Mouse (Mus musculus) forebrain, embryonic 12.5 days (tissue): ENCODE measurements around the gene Mvb12a. TPM values are rescaled to one million over a fixed set of nuclear protein-coding genes. Genes with fewer than 3 reads are reported as not detected.

Experiments
- ATAC-seq: fragments of 200-750 bp; cut with Nextera tagmentation; 2 replicates; pipeline ENCODE4 v1.8.0; 2017; ENCODE audit warnings: moderate TSS enrichment; ENCODE audit not compliant: low FRiP score
- H3K27ac ChIP-seq: fragments of 300-500 bp; sonication (generic); 2 replicates; pipeline ENCODE4 v1.5.1; 2016; ENCODE audit warnings: mild to moderate bottlenecking
- H3K27me3 ChIP-seq: fragments of 300-500 bp; sonication (generic); 2 replicates; pipeline ENCODE4 v1.6.1; 2016; ENCODE audit warnings: mild to moderate bottlenecking
- H3K36me3 ChIP-seq: fragments of 300-500 bp; sonication (generic); replicated peaks from 2 replicates; pipeline ENCODE4 v1.6.1; 2016; ENCODE audit warnings: mild to moderate bottlenecking
- H3K4me1 ChIP-seq: fragments of 300-500 bp; sonication (generic); 2 replicates; pipeline ENCODE4 v1.6.1; 2016
- H3K4me2 ChIP-seq: fragments of 300-500 bp; sonication (generic); 2 replicates; pipeline ENCODE4 v1.6.1; 2016; ENCODE audit warnings: mild to moderate bottlenecking, moderate library complexity
- H3K4me3 ChIP-seq: fragments of 300-500 bp; sonication (generic); replicated peaks from 2 replicates; pipeline ENCODE4 v1.5.1; 2016; ENCODE audit warnings: mild to moderate bottlenecking
- H3K9ac ChIP-seq: fragments of 300-500 bp; sonication (generic); 2 replicates; pipeline ENCODE4 v1.6.1; 2016; ENCODE audit warnings: mild to moderate bottlenecking
- H3K9me3 ChIP-seq: fragments of 300-500 bp; sonication (generic); 2 replicates; pipeline ENCODE4 v1.6.1; 2016
- WGBS: fragments of 180-500 bp; shearing (Covaris S2); methylation state at CpG from one replicate; pipeline ENCODE4 v1.1.7; 2016; 5-methylcytosine and 5-hydroxymethylcytosine counted together
- polyA plus RNA-seq: library from polyadenylated mRNA; unstranded; fragments of >200 nt; fragmentation: Nextera tagmentation; extraction: Ambion mirVana; gene quantifications from 2 replicates; pipeline ENCODE4 v1.2.1, GENCODE M21; 2016

Gene Mvb12a
- polyA plus RNA-seq, 1 experiment from 2014 or later, result 48.1 TPM

DNA sequence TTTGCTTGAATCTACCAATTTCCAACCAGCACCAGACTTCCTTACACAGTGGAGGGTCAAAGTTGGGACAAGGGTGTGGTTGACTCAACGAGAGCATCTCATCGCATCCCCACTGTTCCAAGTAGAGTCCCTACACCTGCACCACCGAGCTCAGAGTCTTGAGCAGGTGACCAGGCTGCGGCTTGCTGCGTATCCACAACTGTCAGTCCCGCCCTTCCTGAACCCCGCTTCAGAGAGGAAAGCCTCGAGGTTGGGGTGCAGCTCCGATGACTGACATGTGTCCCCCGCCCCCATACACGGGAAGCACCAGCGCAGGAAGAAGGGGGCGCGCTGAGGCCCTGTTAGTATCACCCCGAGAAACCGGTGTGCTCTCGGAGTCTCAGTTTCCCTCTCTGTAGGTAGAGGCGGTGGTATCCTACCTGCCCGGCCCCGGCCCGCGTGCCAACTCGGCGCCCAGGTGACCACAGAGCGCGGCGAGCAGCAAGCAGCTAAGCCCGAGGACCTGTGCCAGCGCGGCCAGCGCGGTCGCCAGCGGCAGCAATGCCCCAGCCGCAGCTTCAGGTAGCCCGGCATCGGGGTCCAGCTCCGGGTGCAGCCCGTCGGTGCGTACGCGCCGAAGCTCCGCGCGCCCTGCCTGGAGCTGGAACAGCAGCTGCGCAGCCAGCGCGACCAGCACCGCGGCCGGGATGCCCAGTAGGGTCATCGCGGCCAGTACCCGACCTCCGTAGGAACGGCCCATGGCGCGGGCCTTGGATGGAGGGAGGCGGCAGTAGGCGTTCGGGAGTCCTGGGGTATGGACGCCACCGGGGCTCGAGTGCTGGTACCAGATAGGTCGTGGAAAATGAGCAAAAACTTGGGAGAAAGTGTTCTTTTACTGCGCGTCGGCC lies 15.6 kb downstream of the Mvb12a start, which contains the start of gene Tmem221:
Gene Tmem221, minus strand, starts transcription at position 801 of the 887 bp plus-strand sequence.
- peak within 1 kb of the TSS; percentile 36 for H3K4me3 ChIP-seq
- H3K4me1 ChIP-seq, result peaks cover 17% of the 10 kb centered on the region
- H3K27me3 ChIP-seq, result peaks cover 96% of the 10 kb centered on the region
- no peak within 1 kb of the TSS for H3K27ac ChIP-seq
- 4% methylated on average over 70 of the region's 70 CpGs for WGBS
- H3K9me3 ChIP-seq, result no peaks in the 10 kb centered on the region
- H3K36me3 ChIP-seq, result no peaks in the 10 kb centered on the region
- H3K4me2 ChIP-seq, result peak within 1 kb of the TSS; percentile 50
- H3K9ac ChIP-seq, result no peak within 1 kb of the TSS
- ATAC-seq, result no peak

DNA sequence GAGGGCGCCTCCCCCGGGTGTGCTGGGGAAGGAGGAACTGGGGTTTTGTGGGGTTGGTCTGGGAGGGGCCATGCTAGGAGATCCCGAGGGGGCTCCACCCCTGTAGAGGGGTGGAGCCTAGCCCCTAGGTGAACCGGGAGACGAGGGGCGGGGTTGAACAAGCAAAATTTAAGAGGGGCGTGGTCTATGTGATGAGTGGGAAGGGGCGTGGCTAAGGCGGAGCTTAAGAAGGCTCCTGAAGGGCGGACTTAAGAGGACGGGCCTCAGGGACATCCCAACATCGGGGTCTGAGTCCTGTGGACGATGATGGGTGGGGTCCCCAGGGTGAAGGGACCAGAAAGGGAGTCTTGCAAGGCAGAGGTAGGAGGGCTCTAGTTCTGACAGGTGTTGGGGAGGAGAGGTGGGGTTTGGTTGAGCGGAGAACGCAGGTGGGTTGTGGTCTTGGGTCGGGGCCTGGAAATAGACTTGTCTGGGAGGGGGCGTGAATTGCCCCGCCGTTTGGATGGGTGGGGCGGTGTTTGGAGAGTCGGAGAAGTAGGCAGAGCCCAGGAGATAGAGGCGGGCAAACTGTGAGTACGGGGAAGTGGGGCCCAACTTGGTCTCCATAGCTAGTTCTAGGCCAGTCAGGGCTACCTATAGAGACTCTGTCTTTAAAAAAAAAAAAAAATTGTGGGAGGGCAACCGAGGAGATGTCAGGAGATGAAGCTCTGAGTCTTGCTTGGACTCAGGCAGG lies 16.4 kb downstream of the Mvb12a start:
- Histone ChIP-seq H3K9me3 (peaks cover 3% of the 10 kb centered on the region; the same call in 1 of the 2 replicates), H3K4me3 (peak overlapping the region; percentile 36), H3K27ac (no peak overlapping the region), H3K36me3 (no peaks in the 10 kb centered on the region), H3K4me1 (peaks cover 17% of the 10 kb centered on the region), H3K9ac (no peak overlapping the region), H3K4me2 (peak overlapping the region; percentile 50), H3K27me3 (peaks cover 100% of the 10 kb centered on the region)
- WGBS, result 2% methylated on average over 24 of the region's 24 CpGs
- ATAC-seq, result no peak

DNA sequence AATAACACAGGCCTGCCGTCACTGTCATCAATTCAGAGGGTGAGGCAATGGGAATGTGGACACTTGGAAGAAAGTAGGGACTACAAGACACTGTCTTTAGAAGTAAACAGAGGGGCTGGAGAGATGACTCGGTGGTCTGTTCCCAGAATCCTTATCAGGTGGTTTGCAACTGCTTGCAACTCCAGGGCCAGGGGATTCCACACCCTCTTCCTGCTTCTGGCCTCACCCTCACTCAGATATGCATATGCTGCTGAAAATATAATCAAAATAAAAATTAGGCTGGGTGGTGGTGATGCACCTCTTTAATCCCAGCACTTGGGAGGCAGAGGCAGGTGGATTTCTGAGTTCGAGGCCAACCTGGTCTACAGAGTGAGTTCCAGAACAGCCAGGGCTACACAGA lies 17.3 kb downstream of the Mvb12a start:
- Histone ChIP-seq H3K27ac (no peak overlapping the region), H3K27me3 (peaks cover 93% of the 10 kb centered on the region), H3K9ac (no peak overlapping the region), H3K9me3 (peaks cover 5% of the 10 kb centered on the region; the same call in 1 of the 2 replicates), H3K4me1 (peaks cover 17% of the 10 kb centered on the region), H3K4me2 (no peak overlapping the region), H3K36me3 (no peaks in the 10 kb centered on the region), H3K4me3 (no peak overlapping the region)
- ATAC-seq, result no peak
- 74% methylated on average over 3 of the region's 3 CpGs for WGBS

DNA sequence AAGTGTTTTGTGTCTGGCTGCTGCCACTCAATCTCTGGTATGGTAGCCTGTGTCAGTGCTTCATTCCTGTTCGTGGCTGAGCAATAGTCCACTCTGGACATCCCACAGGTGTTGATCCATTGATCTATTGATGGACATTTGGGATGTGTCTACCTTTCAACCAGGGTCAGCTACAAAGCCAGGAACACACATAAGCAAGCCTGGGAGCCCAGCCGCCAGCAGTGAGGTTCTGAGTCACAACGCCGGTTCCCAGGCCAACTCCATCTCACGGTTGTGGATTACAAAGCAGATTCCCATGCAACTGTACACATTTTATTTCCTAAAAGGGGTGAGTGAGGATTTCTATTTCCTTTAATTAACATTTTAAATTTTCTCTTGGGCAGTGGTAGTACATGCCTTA lies 18.0 kb downstream of the Mvb12a start:
- 87% methylated on average over 5 of the region's 5 CpGs for WGBS
- Histone ChIP-seq H3K9ac (no peak overlapping the region), H3K4me3 (no peak overlapping the region), H3K27me3 (peaks cover 86% of the 10 kb centered on the region), H3K9me3 (peaks cover 5% of the 10 kb centered on the region; the same call in 1 of the 2 replicates), H3K27ac (no peak overlapping the region), H3K36me3 (no peaks in the 10 kb centered on the region), H3K4me2 (no peak overlapping the region), H3K4me1 (peaks cover 17% of the 10 kb centered on the region)
- no peak for ATAC-seq

DNA sequence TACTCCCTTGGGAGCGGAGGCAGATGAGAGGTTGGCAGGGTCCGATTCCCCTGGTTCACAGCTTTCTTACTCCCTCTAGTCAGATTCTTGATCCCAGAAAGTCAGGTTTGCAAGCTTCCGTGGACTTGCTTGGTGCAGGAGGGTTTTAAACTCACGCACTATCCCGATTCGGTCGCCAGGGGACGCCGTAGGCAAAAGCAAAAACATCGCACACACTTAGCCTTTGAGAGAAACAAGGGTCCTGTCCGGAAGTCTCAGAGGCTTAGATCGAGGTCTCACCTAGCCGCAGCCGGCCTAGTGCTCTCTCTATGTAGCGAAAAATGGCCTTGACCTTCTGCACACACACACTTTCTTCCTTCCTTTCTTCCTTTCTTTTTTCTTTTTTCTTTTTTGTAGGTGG lies 18.7 kb downstream of the Mvb12a start:
- Histone ChIP-seq H3K4me1 (peaks cover 17% of the 10 kb centered on the region), H3K36me3 (no peaks in the 10 kb centered on the region), H3K4me2 (no peak overlapping the region), H3K27ac (no peak overlapping the region), H3K9me3 (peaks cover 5% of the 10 kb centered on the region; the same call in 1 of the 2 replicates), H3K27me3 (peaks cover 86% of the 10 kb centered on the region), H3K9ac (no peak overlapping the region), H3K4me3 (no peak overlapping the region)
- 3% methylated on average over 15 of the region's 15 CpGs for WGBS
- 0 out of 2 replicates have a peak, but pooled peaks have one; percentile 25 for ATAC-seq

DNA sequence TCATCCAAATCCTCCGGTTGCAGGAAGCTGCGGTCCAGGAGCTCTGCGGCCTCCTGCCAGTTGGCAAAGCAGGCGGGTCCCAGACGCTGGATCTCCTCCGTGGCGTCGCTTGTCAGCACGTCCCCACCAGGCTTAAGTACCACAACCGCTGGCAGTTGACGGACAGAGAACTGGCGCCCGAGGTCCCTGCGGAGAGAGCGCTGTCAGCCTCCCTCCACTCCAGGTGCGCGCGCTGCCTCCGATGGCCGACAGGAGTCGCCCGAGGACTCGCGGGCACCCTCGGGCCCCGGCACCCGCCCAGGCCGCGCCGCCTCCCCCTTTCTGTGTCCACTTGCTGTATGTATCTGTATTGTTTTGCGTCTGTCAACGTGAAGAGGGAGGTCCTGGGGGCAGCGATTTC lies 20.0 kb downstream of the Mvb12a start:
- Histone ChIP-seq H3K9me3 (peaks cover 5% of the 10 kb centered on the region; the same call in 1 of the 2 replicates), H3K27me3 (peaks cover 80% of the 10 kb centered on the region), H3K27ac (no peak overlapping the region), H3K4me2 (peak overlapping the region; percentile 35), H3K9ac (no peak overlapping the region), H3K36me3 (no peaks in the 10 kb centered on the region), H3K4me1 (peaks cover 17% of the 10 kb centered on the region), H3K4me3 (peak overlapping the region; percentile 24)
- peak; percentile 28; the same call in 1 of the 2 replicates for ATAC-seq
- under 1% methylated on average over 33 of the region's 33 CpGs for WGBS

DNA sequence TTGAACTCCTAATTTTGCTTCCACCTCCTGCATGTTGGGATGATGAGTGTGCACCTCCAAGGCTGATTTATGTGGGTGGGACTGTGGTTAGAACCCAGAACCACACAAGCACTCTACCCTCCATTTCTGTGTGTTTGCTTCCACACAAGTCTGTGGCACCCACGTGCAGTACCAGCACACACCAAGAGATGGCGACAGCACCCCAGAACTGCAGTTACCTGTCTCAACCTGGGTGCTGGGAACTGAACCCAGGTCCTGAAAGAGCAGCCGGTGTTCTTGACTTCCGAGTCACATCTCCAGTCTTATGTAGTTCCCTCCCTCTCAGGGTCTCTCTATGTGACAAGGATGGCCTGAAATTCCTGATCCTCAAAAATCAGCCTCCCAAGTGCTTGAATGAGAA lies 21.3 kb downstream of the Mvb12a start:
- peaks cover 15% of the 10 kb centered on the region for H3K4me1 ChIP-seq
- H3K9me3 ChIP-seq, result peaks cover 5% of the 10 kb centered on the region; the same call in 1 of the 2 replicates
- ATAC-seq, result no peak
- no peaks in the 10 kb centered on the region for H3K36me3 ChIP-seq
- no peak overlapping the region for H3K9ac ChIP-seq
- peaks cover 80% of the 10 kb centered on the region for H3K27me3 ChIP-seq
- no peak overlapping the region for H3K4me2 ChIP-seq
- H3K27ac ChIP-seq, result no peak overlapping the region
- 92% methylated on average over 4 of the region's 4 CpGs for WGBS
- H3K4me3 ChIP-seq, result no peak overlapping the region

DNA sequence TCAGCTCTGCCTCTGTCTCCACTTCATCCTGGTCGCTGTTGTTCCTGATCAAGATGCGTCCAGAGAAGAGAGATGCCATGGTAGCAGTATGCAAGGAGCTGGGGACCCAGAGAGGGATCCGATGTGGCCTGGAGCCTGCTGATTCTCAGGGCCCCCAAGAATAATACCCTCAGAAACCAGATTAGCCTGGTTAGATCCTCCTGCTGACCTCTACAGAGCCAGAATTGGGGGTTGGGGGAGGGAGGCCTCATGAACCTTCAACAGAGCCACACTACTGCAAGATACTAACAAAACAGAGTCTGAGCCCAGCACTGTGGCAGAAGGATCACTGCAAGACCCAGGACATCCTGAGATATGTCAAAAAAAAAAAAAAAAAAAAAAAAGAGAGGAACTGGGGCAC lies 23.8 kb downstream of the Mvb12a start, which contains the start of gene Nxnl1:
Gene Nxnl1, minus strand, starts transcription at position 101 of the 400 bp plus-strand sequence.
- no peak within 1 kb of the TSS for H3K4me2 ChIP-seq
- ATAC-seq, result no peak
- no peak within 1 kb of the TSS for H3K27ac ChIP-seq
- peaks cover 59% of the 10 kb centered on the region for H3K27me3 ChIP-seq
- peaks cover 5% of the 10 kb centered on the region; the same call in 1 of the 2 replicates for H3K9me3 ChIP-seq
- no peak within 1 kb of the TSS for H3K4me3 ChIP-seq
- H3K36me3 ChIP-seq, result no peaks in the 10 kb centered on the region
- H3K4me1 ChIP-seq, result peaks cover 28% of the 10 kb centered on the region
- H3K9ac ChIP-seq, result no peak within 1 kb of the TSS; the same call in 1 of the 2 replicates
- WGBS, result 44% methylated on average over 3 of the region's 3 CpGs

DNA sequence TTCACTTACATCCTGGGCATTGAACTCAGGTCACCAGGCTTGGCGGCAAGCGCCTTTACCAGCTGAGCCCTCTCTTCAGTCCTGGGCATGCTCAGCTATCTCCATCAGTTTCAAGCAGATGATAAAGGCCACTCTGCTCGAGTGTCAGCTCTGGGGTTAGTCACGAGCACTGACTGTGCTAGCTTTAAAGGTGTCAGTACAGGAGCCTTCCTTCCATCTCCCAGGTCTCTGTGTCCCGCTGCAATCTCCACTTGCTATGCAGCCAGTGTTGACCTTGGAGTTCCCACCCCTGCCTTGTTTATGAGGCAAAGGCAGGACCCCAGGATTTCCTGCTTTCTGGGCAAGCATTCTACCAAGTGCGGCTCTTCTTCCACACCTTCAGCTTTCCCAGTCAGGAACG lies 24.9 kb downstream of the Mvb12a start:
- 79% methylated on average over 7 of the region's 7 CpGs for whole genome bisulfite sequencing

DNA sequence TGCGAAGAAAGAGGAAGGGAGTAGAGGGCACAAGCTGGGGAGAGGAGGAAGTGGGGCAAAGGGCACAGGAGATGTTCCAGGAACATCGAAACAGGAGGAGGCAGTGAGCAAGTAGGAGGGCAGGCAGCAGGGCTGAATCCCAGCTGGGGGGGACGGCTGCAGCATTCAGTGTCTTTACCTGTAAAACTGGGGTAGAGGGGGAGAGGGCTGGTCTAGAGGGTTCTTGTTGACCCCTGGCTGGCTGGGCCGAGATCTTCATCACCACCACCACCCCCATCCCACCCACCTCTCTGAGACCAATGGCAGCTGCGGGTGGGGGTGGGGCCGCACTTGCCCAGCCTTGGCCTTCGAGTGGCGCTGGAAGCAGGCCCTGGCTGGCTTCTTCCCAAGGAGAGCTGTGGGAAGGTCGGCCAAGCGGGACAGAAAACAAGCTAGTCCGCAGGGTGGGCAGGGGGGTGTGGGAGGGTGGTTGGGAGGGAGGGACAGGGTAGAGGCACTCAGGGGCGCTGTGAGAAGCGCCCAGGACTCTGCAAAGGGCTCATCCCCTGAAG lies 25.7 kb downstream of the Mvb12a start, which contains the start of gene Slc27a1:
Gene Slc27a1, plus strand, starts transcription at position 496 of the 551 bp plus-strand sequence.
- Histone ChIP-seq H3K27ac (peak within 1 kb of the TSS; percentile 75), H3K4me1 (peaks cover 39% of the 10 kb centered on the region), H3K4me3 (peak within 1 kb of the TSS; percentile 47), H3K9ac (peak within 1 kb of the TSS; percentile 43), H3K27me3 (peaks cover 40% of the 10 kb centered on the region), H3K36me3 (no peaks in the 10 kb centered on the region), H3K4me2 (peak within 1 kb of the TSS; percentile 88), H3K9me3 (peaks cover 5% of the 10 kb centered on the region; the same call in 1 of the 2 replicates)
- 9% methylated on average over 13 of the region's 13 CpGs for whole genome bisulfite sequencing
- ATAC-seq, result no peak

More for the DNA sequence above, 24.9 kb downstream of the Mvb12a start:
- Histone ChIP-seq H3K4me3 (no peak overlapping the region), H3K9me3 (peaks cover 5% of the 10 kb centered on the region; the same call in 1 of the 2 replicates), H3K36me3 (no peaks in the 10 kb centered on the region), H3K4me2 (no peak overlapping the region), H3K9ac (no peak overlapping the region), H3K27ac (no peak overlapping the region), H3K27me3 (peaks cover 48% of the 10 kb centered on the region), H3K4me1 (peaks cover 36% of the 10 kb centered on the region)
- no peak for ATAC-seq

DNA sequence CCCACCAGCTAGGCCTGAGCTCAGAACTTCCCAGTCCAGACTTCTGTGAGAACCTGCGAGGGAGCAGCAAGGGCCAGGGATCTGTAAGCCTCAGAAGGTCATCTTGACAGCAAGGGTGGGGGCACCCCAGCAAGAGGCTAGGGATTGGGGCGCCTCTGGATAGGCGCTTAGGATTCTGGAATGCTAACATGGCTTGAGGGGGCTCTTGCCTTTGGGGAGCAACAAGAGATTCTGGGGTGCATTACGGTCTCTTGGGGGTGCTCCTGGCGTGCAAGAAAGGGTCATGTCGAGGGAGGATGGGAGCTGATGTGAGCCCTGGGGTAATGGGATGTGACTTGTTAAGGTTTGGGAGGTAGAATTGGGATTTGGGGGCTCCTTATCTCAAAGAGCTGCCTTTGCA lies 26.2 kb downstream of the Mvb12a start:
- peaks cover 39% of the 10 kb centered on the region for H3K4me1 ChIP-seq
- H3K36me3 ChIP-seq, result no peaks in the 10 kb centered on the region
- peak overlapping the region; percentile 75 for H3K27ac ChIP-seq
- peaks cover 4% of the 10 kb centered on the region; the same call in 1 of the 2 replicates for H3K9me3 ChIP-seq
- H3K9ac ChIP-seq, result peak overlapping the region; percentile 43
- H3K27me3 ChIP-seq, result peaks cover 35% of the 10 kb centered on the region
- peak overlapping the region; percentile 88 for H3K4me2 ChIP-seq
- no peak for ATAC-seq
- WGBS, result 22% methylated on average over 6 of the region's 6 CpGs
- peak overlapping the region; percentile 47 for H3K4me3 ChIP-seq
